Mouse (Mus musculus) embryo, embryonic 11.5 days (tissue): ENCODE results near the gene Tusc1.

ENCODE experiments used
- DNase-seq: peaks from one replicate; pipeline ENCODE4 v3.0.0-alpha.2; 2012; ENCODE audit warnings: low read depth, low spot score

Tusc1 gene

DNA sequence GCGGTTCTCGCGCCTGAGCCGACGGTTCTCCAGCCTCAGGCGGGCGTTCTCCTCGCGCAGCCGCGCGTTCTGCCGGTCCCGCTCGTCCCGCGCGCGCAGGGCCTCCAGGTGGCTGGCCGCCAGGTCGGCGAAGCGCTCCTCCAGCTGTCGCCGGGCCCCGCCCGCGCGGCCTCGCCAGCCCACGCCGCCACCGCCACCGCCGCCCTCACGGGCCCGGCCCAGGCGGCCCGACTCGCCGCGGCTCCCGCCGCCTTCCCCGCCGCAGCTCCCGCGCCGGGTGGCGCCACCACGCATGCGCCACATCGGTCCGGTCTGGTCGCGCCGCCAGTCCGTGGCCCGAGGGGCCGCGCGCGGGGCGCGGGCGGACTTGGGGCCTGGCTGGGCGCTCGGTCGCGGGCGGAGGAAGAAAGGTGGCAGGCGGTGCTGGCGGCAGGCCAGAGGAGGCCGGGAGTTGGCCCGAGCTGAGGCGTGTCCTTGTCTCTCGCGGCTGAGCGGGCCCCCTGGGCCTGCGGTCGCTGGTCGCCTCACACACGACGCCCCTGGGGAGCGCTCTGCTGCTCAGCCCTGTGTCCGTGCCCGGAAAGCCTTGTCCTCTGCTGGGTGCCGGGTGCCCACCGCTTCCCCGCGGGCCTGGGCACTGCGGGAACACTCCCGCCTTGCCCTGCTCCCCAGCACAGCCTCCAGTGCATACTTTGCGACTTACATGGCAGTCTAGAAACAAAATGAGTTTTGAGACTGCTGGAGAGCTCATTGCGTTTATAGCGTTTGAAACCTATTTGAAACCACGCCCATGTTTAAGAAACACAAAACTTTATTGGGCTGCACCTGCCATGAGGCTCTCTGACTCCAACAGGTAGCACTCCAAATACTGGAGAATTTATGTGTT is at the start of gene Tusc1:
Gene Tusc1, minus strand, starts transcription at position 394 of the 886 bp plus-strand sequence.
- peak; percentile 58 for DNase-seq

- DNase-seq, result no peak
Measured at GRCm38 (mm10) chr4:93352930-93353329, 17.6 kb upstream of the Tusc1 start.

GRCm38 (mm10) chr4:93344357-93344756 is 9.0 kb upstream of the Tusc1 start:
- no peak for DNase-seq

DNA sequence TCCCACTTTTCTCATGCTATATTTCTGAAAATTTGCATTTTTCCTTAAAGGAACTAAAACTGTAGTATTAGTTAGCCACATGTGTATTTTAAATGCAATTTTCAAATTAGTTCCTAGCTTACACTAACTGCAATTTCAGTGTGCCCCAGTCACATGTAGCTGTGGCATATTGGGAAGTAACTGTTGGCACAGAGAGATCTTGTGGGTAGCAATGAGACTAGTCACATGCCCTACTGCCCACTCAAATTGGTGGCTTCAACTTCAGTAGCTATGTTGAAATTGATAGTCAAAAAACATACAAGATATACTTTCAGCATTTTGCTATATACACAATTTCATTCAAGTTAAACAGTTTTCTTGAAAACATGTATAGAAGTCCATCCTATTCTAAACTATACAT is 6.3 kb upstream of the Tusc1 start:
- DNase-seq, result no peak

DNA sequence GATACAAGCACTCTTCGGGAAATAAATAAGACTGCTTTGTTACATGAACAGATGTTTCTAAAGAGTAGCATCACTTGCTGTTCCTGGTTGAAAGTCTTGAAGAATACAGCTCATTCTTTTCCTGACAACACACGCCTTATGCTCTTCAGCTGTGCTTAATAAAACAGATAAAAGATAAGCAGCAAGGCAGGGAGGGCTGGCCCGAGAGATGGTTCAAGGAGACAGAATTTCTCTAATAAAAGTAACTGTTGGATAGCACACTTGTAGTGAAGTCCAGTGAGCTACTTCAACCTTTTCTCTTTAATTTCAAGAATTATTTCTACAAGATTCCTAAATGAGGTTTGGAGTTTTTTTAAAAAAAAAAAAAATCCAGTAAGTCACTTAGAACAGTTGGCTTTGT is 2.7 kb upstream of the Tusc1 start:
- no peak for DNase-seq

DNA sequence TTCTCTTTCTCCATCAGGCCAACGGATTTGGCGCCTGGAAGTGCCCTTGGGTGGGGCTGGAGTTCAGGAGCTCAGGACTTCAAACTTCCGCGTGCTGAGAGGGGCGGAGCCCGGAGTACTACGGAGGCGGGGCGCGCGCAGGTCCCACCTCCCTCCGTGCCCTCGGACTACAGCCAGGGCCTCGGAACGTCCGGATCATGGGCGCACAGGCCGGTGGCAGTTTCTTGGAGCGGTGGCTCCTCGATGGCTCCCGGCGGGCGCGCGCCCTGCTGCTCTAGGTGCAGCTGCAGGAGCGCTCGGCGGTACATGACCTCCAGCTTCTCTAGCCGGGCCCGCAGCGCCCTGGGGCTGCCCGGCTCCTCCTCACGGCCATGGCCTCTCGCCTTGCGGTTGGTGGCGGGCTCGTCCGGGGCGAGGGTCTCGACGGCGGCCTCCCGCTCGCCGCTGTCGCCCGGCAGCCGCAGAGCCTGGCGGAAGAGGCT is 634 bp downstream of the Tusc1 start:
- peak; percentile 63 for DNase-seq

DNA sequence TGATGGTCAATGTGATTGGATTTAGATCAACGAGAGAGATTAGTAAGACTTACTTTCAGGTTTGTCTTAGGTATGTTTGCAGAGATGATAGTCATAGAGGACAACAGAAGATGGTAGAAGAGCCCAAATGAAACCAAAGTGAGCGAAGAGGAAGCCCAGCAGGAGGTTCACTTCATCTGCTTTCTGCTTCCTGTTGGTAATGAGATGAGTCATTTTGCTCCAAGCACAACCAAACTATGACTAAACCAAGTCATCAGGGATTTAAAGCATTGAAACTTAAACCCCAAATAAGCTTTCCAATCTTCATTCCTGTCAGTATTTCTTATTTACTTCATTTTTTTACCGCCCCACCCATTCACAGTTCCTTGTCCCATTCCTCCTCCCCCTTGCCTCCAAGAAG is 27.8 kb downstream of the Tusc1 start:
- no peak for DNase-seq

DNA sequence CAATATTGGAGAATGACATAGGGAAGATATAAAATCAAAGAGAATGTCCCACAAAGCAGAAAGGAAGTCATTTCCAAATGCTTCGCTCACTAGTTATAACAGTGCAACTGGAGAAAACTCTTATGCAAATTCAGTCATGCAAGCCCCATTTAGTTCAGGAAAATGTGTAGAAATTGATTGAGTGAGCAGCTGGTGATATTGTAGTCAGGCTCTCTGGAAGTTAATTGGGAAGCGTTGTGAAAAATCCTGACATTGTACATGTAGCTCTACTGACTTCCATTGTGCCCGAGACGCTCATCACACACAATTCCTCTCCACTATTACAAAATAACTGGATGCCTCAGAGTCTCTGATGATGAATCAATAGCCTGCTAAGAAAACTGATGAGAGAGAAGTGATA is 49.2 kb downstream of the Tusc1 start:
- no peak for DNase-seq
